Mouse (Mus musculus) gastrocnemius, postnatal 4 days (tissue): ENCODE results near the gene Abca12. TPM values are rescaled to one million over a fixed set of nuclear protein-coding genes. Genes with fewer than 3 reads are reported as not detected.

Experiments
- DNase-seq, 2 experiments: peaks; one replicate each; pipeline ENCODE4 v3.0.0; 2021 to 2022; ENCODE audit warnings: low spot score in 2 of 2, mixed read lengths in 2 of 2
- total RNA-seq, 2 experiments: library from RNA; stranded (reverse); gene quantifications; 2 replicates each; pipeline ENCODE4 v1.2.3; 2021

Abca12 gene
- total RNA-seq, 2 experiments from 2014 or later = 0.05 to 0.07 TPM

- no peak for DNase-seq
Measured at GRCm38 (mm10) chr1:71195333-71195732, 219.4 kb downstream of the Abca12 start.

GRCm38 (mm10) chr1:71193931-71194330 is 220.8 kb downstream of the Abca12 start:
- DNase-seq = no peak

Other genes with a start within 250 kb of the Abca12 start
- gene Atic, start 142.2 kb upstream of the Abca12 start, total RNA-seq = 10 to 100 TPM; 33.3 to 35.5 TPM
- 100 to 1,000 TPM; 658 to 717 TPM for gene Fn1, start 238.3 kb upstream of the Abca12 start, total RNA-seq